Mouse (Mus musculus): ENCODE results near the gene Slc38a11. TPM values are rescaled to one million over a fixed set of nuclear protein-coding genes. Genes with fewer than 3 reads are reported as not detected.

Gene Slc38a11
- polyA plus RNA-seq, 1 experiment from 2014 or later, result 2.3 TPM

GRCm38 (mm10) chr2:65275443-65276061 lies 88.3 kb downstream of the Slc38a11 start:
- no peaks in the 10 kb centered on the region for H3K4me1 ChIP-seq (ENCODE audit: control insufficient read depth, insufficient read depth, low read length)
- no peaks in the 10 kb centered on the region for H3K27me3 ChIP-seq (ENCODE audit: control insufficient read depth, insufficient read depth, low read length)
- DNase-seq (no peak), ATAC-seq (ENCODE audit: low FRiP score, low TSS enrichment) (no peak)
- no peak overlapping the region for H3K4me2 ChIP-seq (ENCODE audit: low read length)
- no peak overlapping the region for H3K27ac ChIP-seq (replicated peaks; ENCODE audit: low read depth, low read length)
- 85% methylated on average over 6 of the region's 6 CpGs for WGBS
- H3K9me3 ChIP-seq (ENCODE audit: control insufficient read depth, low read length), result no peaks in the 10 kb centered on the region
- H3K36me3 ChIP-seq (ENCODE audit: control insufficient read depth, insufficient read depth, low read length), result no peaks in the 10 kb centered on the region
- no peak overlapping the region for H3K4me3 ChIP-seq (replicated peaks; ENCODE audit: low read depth, low read length)
- H3K9ac ChIP-seq (replicated peaks; ENCODE audit: low read length), result no peak overlapping the region

DNA sequence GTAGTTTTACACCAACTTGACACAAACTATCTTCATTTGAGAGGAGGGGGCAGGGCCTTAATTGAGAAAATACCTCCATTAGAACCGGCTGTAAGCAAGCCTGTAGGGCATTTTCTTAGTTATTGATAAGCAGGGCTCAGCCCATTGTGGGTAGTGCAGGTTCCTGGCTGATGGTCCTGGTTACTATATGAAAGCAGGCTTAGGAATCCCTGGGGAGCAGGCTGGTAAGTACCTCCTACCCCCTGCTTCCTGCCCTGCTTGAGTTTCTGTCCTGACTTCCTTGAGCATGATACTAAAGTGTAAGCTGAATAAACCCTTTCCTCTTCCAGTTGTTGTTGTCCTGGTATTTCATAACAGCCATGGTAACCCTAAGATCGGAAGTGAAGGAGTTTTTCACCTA lies 89.9 kb downstream of the Slc38a11 start:
- Histone ChIP-seq H3K27ac (replicated peaks; ENCODE audit: low read depth, low read length) (no peak overlapping the region), H3K27me3 (ENCODE audit: control insufficient read depth, insufficient read depth, low read length) (no peaks in the 10 kb centered on the region), H3K9me3 (ENCODE audit: control insufficient read depth, low read length) (no peaks in the 10 kb centered on the region), H3K36me3 (ENCODE audit: control insufficient read depth, insufficient read depth, low read length) (no peaks in the 10 kb centered on the region), H3K9ac (replicated peaks; ENCODE audit: low read length) (no peak overlapping the region), H3K4me1 (ENCODE audit: control insufficient read depth, insufficient read depth, low read length) (no peaks in the 10 kb centered on the region), H3K4me3 (replicated peaks; ENCODE audit: low read depth, low read length) (no peak overlapping the region), H3K4me2 (ENCODE audit: low read length) (no peak overlapping the region)
- ATAC-seq (ENCODE audit: low FRiP score, low TSS enrichment), result no peak
- no peak for DNase-seq
- WGBS, result 34% methylated on average over 2 of the region's 2 CpGs

DNA sequence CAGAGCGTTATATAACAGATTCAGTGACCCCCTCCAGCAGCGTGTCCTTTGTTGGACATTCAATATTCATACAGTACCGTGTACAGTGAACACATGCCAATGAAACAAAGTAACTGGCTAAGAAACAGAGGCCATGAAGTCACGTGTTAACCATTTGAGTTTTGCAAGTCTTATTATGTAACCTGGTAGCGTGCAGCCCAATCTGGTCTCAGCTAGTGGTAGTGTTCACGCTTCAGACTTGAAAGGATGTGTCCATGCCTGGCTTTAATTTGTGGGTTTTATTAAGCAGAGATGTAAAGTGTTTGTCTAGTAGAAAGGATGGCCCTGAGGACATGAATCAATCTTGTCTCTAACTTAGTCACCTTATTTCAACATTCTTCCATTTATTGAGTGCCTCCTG lies 95.1 kb downstream of the Slc38a11 start:
- no peaks in the 10 kb centered on the region for H3K4me1 ChIP-seq (ENCODE audit: control insufficient read depth, insufficient read depth, low read length)
- no peak for ATAC-seq (ENCODE audit: low FRiP score, low TSS enrichment)
- H3K4me3 ChIP-seq (replicated peaks; ENCODE audit: low read depth, low read length), result no peak overlapping the region
- H3K9me3 ChIP-seq (ENCODE audit: control insufficient read depth, low read length), result no peaks in the 10 kb centered on the region
- H3K27me3 ChIP-seq (ENCODE audit: control insufficient read depth, insufficient read depth, low read length), result no peaks in the 10 kb centered on the region
- no peak for DNase-seq
- no peaks in the 10 kb centered on the region for H3K36me3 ChIP-seq (ENCODE audit: control insufficient read depth, insufficient read depth, low read length)
- 92% methylated on average over 6 of the region's 6 CpGs for WGBS
- H3K27ac ChIP-seq (replicated peaks; ENCODE audit: low read depth, low read length), result no peak overlapping the region
- H3K9ac ChIP-seq (replicated peaks; ENCODE audit: low read length), result no peak overlapping the region
- H3K4me2 ChIP-seq (ENCODE audit: low read length), result no peak overlapping the region

- DNase-seq (no peak), ATAC-seq (ENCODE audit: low FRiP score, low TSS enrichment) (no peak)
- Histone ChIP-seq H3K9me3 (ENCODE audit: control insufficient read depth, low read length) (no peaks in the 10 kb centered on the region), H3K27ac (replicated peaks; ENCODE audit: low read depth, low read length) (no peak overlapping the region), H3K4me1 (ENCODE audit: control insufficient read depth, insufficient read depth, low read length) (no peaks in the 10 kb centered on the region), H3K27me3 (ENCODE audit: control insufficient read depth, insufficient read depth, low read length) (no peaks in the 10 kb centered on the region), H3K36me3 (ENCODE audit: control insufficient read depth, insufficient read depth, low read length) (no peaks in the 10 kb centered on the region), H3K4me2 (ENCODE audit: low read length) (no peak overlapping the region), H3K4me3 (replicated peaks; ENCODE audit: low read depth, low read length) (no peak overlapping the region), H3K9ac (replicated peaks; ENCODE audit: low read length) (no peak overlapping the region)
- WGBS, result 64% methylated on average over 4 of the region's 4 CpGs
Measured at GRCm38 (mm10) chr2:65267834-65268233, 96.0 kb downstream of the Slc38a11 start.

- H3K27ac ChIP-seq (replicated peaks; ENCODE audit: low read depth, low read length), result no peak overlapping the region
- H3K9me3 ChIP-seq (ENCODE audit: control insufficient read depth, low read length), result no peaks in the 10 kb centered on the region
- WGBS, result 84% methylated on average over 5 of the region's 5 CpGs
- no peak overlapping the region for H3K4me3 ChIP-seq (replicated peaks; ENCODE audit: low read depth, low read length)
- no peaks in the 10 kb centered on the region for H3K4me1 ChIP-seq (ENCODE audit: control insufficient read depth, insufficient read depth, low read length)
- no peaks in the 10 kb centered on the region for H3K27me3 ChIP-seq (ENCODE audit: control insufficient read depth, insufficient read depth, low read length)
- DNase-seq (no peak), ATAC-seq (ENCODE audit: low FRiP score, low TSS enrichment) (no peak)
- no peak overlapping the region for H3K9ac ChIP-seq (replicated peaks; ENCODE audit: low read length)
- no peak overlapping the region for H3K4me2 ChIP-seq (ENCODE audit: low read length)
- H3K36me3 ChIP-seq (ENCODE audit: control insufficient read depth, insufficient read depth, low read length), result no peaks in the 10 kb centered on the region
Measured at GRCm38 (mm10) chr2:65266576-65267299, 97.1 kb downstream of the Slc38a11 start.

Small RNAs within 50 kb of the gene (microRNA-seq; reads per million reads assigned to microRNA genes)
- gene Mir6337, result not detected

Other genes starting within 250 kb of the Slc38a11 start
- 1.9 and 3.5 TPM in 2 replicates for gene Cobll1, start 124.6 kb downstream of the Slc38a11 start, polyA plus RNA-seq (2014; fragmentation: Nextera tagmentation; extraction: Ambion mirVana)
- 60.4 and 87.2 TPM in 2 replicates for gene Scn3a, start 203.6 kb upstream of the Slc38a11 start, polyA plus RNA-seq (2014; fragmentation: Nextera tagmentation; extraction: Ambion mirVana)